Mouse (Mus musculus): ENCODE measurements at regions not wholly inside any gene's neighbourhood (a gene's known extent, or its start where the extent isn't known, plus 50 kb on each side); places are given as distances from the start of the nearest gene placed in this dataset.
"Not testable (repeated sequence)": the region's sequence is repeated elsewhere in the genome, so short reads cannot be mapped to it uniquely, and the experiment has no call there.

DNA sequence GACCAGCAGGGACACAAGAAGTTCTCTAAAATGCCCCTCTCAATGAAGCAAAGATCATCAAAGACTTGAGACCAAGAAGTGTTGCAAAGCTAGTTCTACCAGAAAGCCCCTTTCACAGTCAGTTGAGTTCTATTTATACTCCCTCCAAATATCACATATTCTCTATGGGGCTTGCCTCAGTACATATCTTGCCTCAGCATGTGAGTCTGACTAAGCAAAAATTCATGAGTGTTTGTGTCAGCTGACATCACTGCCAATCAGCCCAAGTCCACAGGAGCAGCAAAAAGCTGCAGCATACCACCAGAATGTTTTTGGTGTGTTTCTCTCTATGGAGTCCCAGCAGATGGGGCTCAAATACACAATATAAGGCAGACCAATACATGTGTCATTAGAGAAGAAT, 631.6 kb downstream of the Rpia start:
- no peaks in the 10 kb centered on the region for H3K9me3 ChIP-seq
- H3K27ac ChIP-seq (replicated peaks), result no peak overlapping the region
- H3K4me3 ChIP-seq, result no peak overlapping the region
- no peaks in the 10 kb centered on the region for H3K27me3 ChIP-seq (replicated peaks; ENCODE audit: low read depth, poor library complexity, severe bottlenecking)
- no peak for DNase-seq (ENCODE audit: low spot score)
- no peaks in the 10 kb centered on the region for H3K36me3 ChIP-seq (replicated peaks)
- no peaks in the 10 kb centered on the region for H3K4me1 ChIP-seq

DNA sequence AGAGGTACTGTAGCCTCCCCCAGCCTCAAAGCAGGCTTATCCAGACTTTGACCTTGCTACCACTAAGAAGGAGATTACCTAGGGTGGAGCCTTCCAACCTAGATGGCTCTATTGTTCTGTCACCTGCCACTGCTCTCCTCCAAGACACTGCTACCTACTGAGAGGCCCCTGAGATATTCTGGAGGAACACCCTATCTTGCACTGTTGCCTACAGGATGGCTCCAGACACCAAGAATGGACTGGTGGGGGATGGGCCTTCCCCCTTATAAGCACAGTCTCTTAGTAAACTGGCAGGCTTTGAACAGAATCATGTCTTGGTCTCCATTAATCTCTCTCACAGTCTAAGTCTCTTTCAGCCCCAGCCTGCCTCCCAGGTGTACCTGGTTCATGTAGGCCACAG, 636.3 kb downstream of the Rpia start:
- not testable (repeated sequence) for DNase-seq (ENCODE audit: low spot score); H3K27ac ChIP-seq (replicated peaks); H3K4me3 ChIP-seq; H3K9me3 ChIP-seq; H3K27me3 ChIP-seq (replicated peaks; ENCODE audit: low read depth, poor library complexity, severe bottlenecking); H3K4me1 ChIP-seq; H3K36me3 ChIP-seq (replicated peaks)

DNA sequence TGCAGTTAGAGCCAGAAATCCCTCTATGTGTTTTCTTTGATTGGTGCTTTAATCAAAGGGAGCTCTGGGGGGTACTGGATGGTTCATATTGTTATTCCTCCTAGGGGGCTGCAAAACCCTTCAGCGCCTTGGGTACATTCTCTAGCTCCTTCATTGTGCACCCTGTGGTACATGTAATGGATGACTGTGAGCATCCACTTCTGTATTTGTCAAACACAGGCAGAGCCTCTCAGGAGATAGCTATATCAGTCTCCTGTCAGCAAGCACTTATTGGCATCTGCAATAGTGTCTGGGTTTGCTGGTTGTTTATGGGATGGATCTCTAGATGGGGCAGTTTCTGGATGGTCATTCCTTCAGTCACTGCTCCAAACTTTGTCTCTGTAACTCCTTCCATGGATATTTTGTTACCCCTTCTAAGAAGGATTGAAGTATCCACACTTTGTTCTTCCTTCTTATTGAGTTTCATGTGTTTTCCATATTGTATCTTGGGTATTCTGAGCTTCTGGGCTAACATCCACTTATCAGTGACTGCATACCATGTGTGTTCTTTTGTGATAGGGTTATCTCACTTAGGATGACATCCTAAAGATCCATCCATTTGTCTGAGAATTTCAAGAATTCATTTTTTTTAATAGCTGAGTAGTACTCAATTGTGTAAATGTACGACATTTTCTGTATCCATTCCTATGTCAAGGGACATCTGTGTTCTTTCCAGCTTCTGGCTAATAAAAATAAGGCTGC, 640.8 kb downstream of the Rpia start:
- not testable (repeated sequence) for H3K36me3 ChIP-seq (replicated peaks); H3K27me3 ChIP-seq (replicated peaks; ENCODE audit: low read depth, poor library complexity, severe bottlenecking); H3K4me1 ChIP-seq; H3K4me3 ChIP-seq; H3K27ac ChIP-seq (replicated peaks); DNase-seq (ENCODE audit: low spot score); H3K9me3 ChIP-seq
- 85% methylated on average over 2 of the region's 2 CpGs for WGBS

DNA sequence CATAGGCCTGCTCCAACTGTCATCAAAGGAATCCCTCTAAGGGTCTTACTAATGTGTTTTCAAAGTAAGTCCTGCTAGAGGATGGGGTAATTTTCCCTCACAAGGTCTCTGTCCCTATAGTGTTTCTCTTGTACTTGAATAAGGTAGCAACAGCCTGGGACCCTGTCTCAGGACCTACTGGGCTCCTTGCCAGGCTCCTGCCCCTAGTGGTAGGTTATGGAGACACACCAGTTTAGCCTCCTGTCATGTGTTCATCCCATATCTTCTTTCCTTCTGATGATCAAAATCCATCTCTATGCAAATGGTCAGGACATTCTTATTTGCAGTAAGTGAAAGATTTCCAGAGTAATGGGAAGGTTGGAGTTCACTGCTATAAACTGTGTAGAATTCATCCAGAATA, 645.0 kb downstream of the Rpia start:
- DNase-seq (ENCODE audit: low spot score), result peak; percentile 8
- Histone ChIP-seq H3K27me3 (replicated peaks; ENCODE audit: low read depth, poor library complexity, severe bottlenecking) (no peaks in the 10 kb centered on the region), H3K27ac (replicated peaks) (no peak overlapping the region), H3K36me3 (replicated peaks) (no peaks in the 10 kb centered on the region), H3K4me1 (no peaks in the 10 kb centered on the region), H3K4me3 (no peak overlapping the region), H3K9me3 (no peaks in the 10 kb centered on the region)

DNA sequence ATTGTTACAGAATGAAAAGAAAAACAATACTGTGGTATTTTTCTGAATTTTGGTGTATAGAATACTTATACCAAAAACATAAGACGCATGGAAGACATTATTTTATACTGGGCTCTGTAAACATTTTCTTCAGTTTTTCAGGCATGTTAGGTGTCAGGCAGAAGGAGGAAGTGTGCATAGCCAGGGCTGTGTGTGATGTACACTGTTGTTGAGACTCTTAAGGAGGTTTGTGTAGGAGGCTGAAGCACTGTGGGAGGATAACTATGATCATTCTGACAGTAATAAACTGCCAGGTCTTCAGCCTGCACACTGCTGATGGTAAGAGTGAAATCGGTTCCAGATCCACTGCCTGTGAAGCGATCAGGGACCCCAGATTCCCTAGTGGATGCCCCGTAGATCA, 648.7 kb downstream of the Rpia start:
- H3K27me3 ChIP-seq (replicated peaks; ENCODE audit: low read depth, poor library complexity, severe bottlenecking); H3K9me3 ChIP-seq; H3K27ac ChIP-seq (replicated peaks); H3K4me3 ChIP-seq; H3K4me1 ChIP-seq; H3K36me3 ChIP-seq (replicated peaks); DNase-seq (ENCODE audit: low spot score): not testable (repeated sequence)
- WGBS, result 85% methylated on average over 4 of the region's 4 CpGs

DNA sequence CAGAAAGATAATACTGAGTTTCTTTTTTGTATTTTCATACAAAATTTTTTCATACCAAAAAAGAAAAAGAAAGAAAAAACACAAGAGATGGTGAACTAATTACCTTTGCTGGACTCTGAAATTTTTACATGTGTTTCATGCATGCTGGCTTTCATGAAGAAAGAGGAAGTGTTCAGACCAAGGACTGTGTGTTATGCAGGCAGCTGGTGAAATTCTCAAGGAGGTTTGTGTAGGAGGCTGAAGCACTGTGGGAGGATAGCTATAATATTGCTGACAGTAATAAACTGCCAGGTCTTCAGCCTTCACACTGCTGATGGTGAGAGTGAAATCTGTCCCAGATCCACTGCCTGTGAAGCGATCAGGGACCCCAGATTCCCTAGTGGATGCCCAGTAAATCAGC, 675.2 kb downstream of the Rpia start:
- Histone ChIP-seq H3K9me3 (no peaks in the 10 kb centered on the region), H3K36me3 (replicated peaks) (no peaks in the 10 kb centered on the region), H3K27ac (replicated peaks) (no peak overlapping the region), H3K4me3 (no peak overlapping the region), H3K4me1 (no peaks in the 10 kb centered on the region), H3K27me3 (replicated peaks; ENCODE audit: low read depth, poor library complexity, severe bottlenecking) (no peaks in the 10 kb centered on the region)
- no peak for DNase-seq (ENCODE audit: low spot score)
- 73% methylated on average over 1 of the region's 1 CpGs for WGBS

DNA sequence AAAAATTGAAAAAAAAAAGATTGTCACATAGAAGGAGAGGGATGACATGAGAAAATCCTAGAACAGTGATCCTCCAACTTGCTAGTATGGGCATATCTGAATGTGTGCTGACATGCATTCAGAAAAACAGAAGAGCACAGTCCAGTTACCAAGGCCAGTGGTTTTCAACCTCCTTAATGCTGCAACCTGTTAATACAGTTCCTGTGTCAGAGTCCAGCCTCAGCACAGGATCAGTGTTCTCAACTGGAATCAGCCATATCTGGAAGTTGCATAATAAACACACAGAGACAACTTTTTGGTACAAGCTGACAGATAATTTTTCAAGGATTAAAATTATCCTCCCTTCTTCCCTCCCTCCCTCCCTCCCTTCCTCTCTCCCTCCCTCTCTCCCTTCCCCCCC, 680.1 kb downstream of the Rpia start:
- no peak for DNase-seq (ENCODE audit: low spot score)
- H3K27ac ChIP-seq (replicated peaks), result no peak overlapping the region

DNA sequence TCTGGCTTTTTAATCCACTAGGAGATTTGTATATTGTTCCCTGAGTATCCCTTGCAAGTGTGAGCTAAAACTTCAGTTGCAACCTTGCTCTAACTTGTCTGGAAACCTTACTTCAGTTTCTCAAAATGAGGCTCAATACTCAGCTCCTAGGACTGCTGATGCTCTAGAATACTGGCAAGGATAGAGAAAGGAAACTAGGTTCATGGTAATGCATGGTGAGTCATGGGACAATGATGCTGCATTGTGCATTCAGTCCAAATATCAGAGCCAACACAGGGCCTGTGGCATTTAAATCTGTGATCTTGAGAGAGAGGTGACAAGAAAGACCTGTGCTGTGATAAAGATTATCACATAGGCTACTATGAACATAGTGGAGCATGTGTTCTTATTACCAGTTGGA, 682.6 kb downstream of the Rpia start:
- not testable (repeated sequence) for H3K27me3 ChIP-seq (replicated peaks; ENCODE audit: low read depth, poor library complexity, severe bottlenecking); H3K27ac ChIP-seq (replicated peaks); H3K4me1 ChIP-seq; H3K9me3 ChIP-seq; DNase-seq (ENCODE audit: low spot score); H3K4me3 ChIP-seq; H3K36me3 ChIP-seq (replicated peaks)

More for the DNA sequence above, 680.1 kb downstream of the Rpia start:
- no peaks in the 10 kb centered on the region for H3K36me3 ChIP-seq (replicated peaks)
- H3K4me1 ChIP-seq, result no peaks in the 10 kb centered on the region
- no peak overlapping the region for H3K4me3 ChIP-seq
- no peaks in the 10 kb centered on the region for H3K9me3 ChIP-seq
- no peaks in the 10 kb centered on the region for H3K27me3 ChIP-seq (replicated peaks; ENCODE audit: low read depth, poor library complexity, severe bottlenecking)

DNA sequence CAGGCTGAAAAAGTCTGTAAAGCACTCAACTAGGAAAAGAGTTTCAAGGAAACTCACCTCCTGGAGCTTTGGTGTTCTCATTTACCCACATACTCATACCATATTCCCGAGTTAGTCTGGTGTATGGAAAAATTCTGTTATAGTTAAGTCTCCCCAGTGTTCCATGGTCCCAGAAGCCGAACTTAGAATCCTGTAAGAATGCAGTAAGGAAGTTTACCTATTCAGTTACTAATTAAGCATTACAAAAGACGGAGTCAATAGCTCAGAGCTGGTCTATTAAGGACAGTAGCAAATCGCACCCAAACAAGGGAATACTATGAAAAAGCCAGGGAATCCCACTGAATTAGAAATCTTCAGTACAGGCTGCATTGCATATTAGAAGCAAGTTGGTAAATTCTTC, 688.3 kb downstream of the Rpia start:
- H3K27ac ChIP-seq (replicated peaks), result no peak overlapping the region
- WGBS, result 40% methylated on average over 4 of the region's 4 CpGs

DNA sequence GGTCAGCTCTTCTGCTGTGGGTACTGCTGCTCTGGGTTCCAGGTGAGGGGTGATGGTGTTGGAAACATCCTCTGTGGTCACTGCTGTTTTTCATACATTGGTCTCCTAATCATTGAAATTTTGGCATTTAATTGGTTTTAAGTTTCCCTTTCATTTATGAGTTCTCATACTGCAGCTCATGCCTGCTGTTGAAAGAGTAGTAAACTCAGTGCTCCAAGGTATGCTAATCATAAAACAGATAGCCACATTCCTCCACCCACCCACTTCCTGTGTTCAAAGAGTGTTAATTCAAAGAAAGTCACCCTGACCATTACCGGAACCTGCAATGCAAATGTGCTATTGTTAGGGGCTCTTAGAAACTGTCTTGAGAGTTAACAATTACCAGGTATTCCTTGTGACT, 688.9 kb downstream of the Rpia start:
- not testable (repeated sequence) for H3K27me3 ChIP-seq (replicated peaks; ENCODE audit: low read depth, poor library complexity, severe bottlenecking); H3K36me3 ChIP-seq (replicated peaks); DNase-seq (ENCODE audit: low spot score); H3K27ac ChIP-seq (replicated peaks); H3K4me3 ChIP-seq; H3K4me1 ChIP-seq; H3K9me3 ChIP-seq
- WGBS, result 61% methylated on average over 1 of the region's 1 CpGs

More for the DNA sequence above, 688.3 kb downstream of the Rpia start:
- DNase-seq (ENCODE audit: low spot score), result no peak
- no peaks in the 10 kb centered on the region for H3K36me3 ChIP-seq (replicated peaks)
- H3K27me3 ChIP-seq (replicated peaks; ENCODE audit: low read depth, poor library complexity, severe bottlenecking), result no peaks in the 10 kb centered on the region
- no peaks in the 10 kb centered on the region for H3K4me1 ChIP-seq
- H3K9me3 ChIP-seq, result no peaks in the 10 kb centered on the region
- H3K4me3 ChIP-seq, result no peak overlapping the region

DNA sequence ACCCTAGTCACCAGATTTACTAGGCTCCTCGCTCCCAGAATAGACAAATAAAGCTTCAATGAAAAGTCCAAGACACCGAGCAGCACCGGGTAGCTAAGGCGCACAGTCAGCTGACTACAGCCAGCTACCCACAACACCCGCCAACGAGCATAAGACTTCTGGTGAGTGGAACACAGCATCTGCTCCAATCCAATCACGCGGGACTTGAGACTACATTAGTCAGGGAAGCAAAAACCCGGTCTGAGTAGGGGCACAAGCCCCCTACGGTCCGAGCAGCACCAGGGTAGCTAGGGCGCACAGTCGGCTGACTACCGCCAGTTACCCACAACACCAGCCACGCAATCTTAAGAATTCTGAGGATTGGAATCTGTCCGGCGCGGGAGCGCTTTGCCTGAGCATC, 704.0 kb downstream of the Rpia start:
- Histone ChIP-seq H3K27ac (replicated peaks) (no peak overlapping the region), H3K4me3 (no peak overlapping the region), H3K4me1 (no peaks in the 10 kb centered on the region), H3K27me3 (replicated peaks; ENCODE audit: low read depth, poor library complexity, severe bottlenecking) (no peaks in the 10 kb centered on the region), H3K9me3 (no peaks in the 10 kb centered on the region), H3K36me3 (replicated peaks) (no peaks in the 10 kb centered on the region)
- WGBS, result 90% methylated on average over 19 of the region's 19 CpGs
- DNase-seq (ENCODE audit: low spot score), result no peak

DNA sequence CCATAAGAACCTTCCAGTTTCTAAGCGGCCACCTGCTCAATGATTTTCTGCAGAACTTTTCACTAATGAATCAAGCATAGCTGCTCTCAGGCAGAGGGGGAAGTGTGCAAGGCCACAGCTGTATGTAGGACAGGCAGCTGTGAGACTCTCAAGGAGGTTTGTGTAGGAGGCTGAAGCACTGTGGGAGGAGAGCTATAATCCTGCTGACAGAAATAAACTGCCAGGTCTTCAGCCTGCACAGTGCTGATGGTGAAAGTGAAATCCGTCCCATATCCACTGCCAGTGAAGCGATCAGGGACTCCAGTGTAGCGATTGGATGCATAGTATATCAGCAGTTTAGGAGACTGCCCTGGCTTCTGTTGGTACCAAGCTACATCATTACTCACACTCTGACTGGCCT, 718.2 kb downstream of the Rpia start:
- H3K4me3 ChIP-seq, result no peak overlapping the region
- no peak overlapping the region for H3K27ac ChIP-seq (replicated peaks)
- H3K4me1 ChIP-seq, result no peaks in the 10 kb centered on the region
- H3K36me3 ChIP-seq (replicated peaks), result no peaks in the 10 kb centered on the region
- H3K27me3 ChIP-seq (replicated peaks; ENCODE audit: low read depth, poor library complexity, severe bottlenecking), result no peaks in the 10 kb centered on the region
- H3K9me3 ChIP-seq, result no peaks in the 10 kb centered on the region
- WGBS, result 84% methylated on average over 4 of the region's 4 CpGs
- DNase-seq (ENCODE audit: low spot score), result no peak

DNA sequence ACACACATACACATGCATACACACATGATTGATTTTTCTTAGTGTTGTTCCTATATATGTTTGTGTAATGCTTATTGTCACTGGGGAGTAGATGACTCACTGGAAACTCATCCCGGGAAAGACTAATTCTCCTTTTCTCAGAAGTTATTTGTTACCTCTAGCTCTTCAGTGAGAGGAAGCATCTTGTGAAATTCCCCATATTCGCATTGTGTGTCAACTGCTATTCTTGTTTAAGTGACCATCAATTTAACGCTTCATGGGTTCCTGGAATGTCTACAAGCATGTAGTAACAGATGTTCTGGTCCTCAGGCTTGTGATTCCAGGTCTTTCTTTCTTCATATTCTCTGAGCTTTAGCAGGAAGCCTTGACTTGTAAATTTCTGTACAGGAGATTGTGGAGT, 720.0 kb downstream of the Rpia start:
- no peak overlapping the region for H3K27ac ChIP-seq (replicated peaks)
- 83% methylated on average over 3 of the region's 3 CpGs for WGBS
- no peak for DNase-seq (ENCODE audit: low spot score)
- no peaks in the 10 kb centered on the region for H3K27me3 ChIP-seq (replicated peaks; ENCODE audit: low read depth, poor library complexity, severe bottlenecking)
- no peaks in the 10 kb centered on the region for H3K9me3 ChIP-seq
- H3K4me1 ChIP-seq, result no peaks in the 10 kb centered on the region
- no peaks in the 10 kb centered on the region for H3K36me3 ChIP-seq (replicated peaks)
- H3K4me3 ChIP-seq, result no peak overlapping the region

Measured in embryonic facial prominence, embryonic 10.5 days (tissue).